Mouse (Mus musculus): ENCODE measurements around the gene Gm4491. TPM values are rescaled to one million over a fixed set of nuclear protein-coding genes. Genes with fewer than 3 reads are reported as not detected.

Gene Gm4491
- total RNA-seq (2021), result not detected
- long read RNA-seq, experiment 1, result 0 reads
- long read RNA-seq, experiment 2, result 0 reads

DNA sequence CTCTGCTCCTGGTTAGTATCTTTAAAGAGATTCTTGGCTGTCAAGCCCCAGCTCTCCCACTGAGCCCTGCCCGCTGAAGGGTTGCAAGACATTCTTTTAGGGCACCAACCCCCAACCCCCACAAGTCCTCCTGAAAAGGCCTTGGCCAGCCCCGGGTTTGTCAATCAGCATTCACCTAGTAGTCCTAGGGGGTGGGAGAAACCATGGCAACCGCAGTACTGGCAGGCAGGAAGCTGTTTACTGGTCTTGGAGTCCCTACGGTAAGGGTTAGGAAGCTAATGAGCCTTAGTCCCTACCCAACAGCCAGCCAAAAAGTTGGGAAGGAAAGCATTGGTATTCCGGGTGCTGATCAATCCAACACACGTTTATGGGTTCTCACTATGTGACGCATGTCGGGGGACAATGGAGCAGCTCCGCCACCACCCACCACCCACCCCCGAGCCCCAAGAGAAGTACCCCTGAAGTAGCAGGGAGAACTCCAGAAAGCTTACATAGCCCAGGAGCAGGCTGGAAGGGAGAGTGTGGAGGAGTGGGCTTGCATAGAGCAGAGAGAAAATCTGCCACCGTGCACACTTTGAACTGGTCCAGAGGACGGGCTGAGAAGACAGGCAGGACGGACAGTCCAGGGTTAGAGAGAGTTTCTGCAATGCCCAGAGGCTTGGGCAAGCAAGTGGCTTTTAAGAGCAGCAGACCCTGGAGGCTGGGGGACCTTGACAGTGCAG is at the start of gene Gm4491:
TSS of gene Gm4491 (minus strand) at position 61 of the 722 bp plus-strand sequence.
- DNase-seq, result no peak

DNA sequence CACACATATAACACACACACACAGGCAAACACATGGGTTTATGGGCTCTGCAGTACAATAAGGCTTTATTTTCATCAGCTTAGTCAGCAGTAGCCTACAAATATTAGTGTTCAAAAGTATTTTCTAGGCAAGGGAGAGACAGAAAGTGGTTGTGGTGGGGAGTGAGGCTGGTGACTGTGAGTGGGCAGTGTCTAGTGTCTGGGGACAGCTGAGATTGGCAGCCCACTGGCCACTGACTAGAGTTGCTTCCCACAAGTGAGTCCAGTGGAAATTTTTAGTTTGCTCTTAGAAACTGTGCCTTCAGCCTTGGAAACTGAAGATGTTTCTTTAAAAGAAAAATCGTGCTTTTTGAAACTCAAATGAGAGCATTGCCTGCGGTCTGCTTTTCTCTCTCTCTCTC is 46.1 kb upstream of the Gm4491 start:
- DNase-seq, result no peak

DNA sequence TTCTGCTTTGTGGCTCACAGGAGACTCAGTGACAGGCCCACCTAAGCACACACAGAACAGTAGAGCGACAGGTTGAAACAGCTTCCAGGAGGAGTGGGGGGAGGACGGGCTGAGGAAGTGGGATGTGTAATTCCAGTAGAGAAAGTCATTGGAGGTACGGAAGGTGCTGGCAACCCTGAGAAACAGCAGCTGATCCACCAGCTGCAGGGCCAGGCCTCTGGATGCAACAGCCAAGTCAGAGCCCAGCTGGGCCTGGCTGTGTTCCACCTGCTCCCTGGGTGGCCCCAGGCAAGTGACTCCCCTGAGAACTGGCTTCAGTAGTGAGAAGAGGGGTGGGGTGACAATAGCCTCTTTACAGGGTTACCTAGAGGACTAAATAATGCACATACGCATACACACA is 45.5 kb upstream of the Gm4491 start:
- peak; percentile 36 to 47 for DNase-seq

DNA sequence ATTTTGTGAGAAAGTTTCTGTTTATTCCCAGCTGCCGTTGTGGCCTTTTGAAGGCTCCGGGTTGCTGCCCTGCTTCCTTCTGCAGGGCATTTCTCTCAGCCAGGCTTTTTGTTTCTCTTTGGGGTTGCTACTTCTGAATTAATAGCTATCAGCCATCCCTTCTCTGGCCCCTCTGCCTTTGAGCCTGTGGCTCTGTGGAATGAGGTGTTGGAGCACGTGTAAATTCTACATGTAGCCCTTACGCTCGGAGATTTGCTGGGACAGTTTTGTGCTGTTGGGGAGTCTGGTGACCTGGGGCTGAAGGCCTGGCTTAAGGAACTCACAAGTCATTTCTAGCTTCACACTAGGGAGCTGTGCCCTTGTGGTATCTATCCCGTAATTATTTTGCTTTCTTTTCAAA is 39.2 kb upstream of the Gm4491 start:
- no peak for DNase-seq

DNA sequence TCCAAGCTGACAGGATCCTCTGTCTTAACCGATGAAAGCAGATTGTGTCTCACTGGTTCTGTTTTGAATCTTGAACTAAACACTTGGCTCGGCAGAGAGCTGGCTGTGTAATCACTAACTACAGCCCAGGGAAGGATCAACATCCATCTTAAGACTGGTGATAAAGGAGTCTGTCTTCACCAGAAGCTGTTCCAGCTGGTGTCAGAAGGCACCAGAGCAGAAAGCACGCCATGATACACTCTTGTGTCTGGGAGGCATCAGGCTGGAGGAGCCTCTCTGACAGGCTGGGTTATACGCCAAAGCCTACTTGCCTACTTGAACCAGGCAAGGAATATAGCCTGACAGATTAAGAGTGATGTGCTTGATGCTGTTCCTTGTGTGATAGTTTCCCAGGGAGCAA is 30.1 kb upstream of the Gm4491 start:
- no peak for DNase-seq

DNA sequence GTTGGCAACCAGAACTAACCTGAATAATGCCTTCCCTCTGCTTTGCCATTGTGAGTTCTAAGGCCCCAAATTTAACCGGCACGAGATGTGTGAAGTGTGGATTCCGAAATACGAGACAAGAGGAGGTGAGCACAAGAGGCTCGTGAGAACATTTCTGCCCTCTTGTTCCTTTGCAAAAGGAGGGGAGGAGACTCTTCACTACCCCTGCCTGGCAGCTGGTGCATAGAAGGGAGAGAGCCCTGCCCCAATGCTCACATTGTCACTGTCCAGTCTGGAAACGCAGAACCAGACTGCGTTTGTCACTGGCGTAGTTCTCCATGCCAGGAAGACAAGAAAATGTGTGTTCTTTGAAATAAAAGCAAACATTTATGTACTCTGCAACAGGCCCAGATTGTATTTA is 19.6 kb upstream of the Gm4491 start:
- DNase-seq, result no peak

DNA sequence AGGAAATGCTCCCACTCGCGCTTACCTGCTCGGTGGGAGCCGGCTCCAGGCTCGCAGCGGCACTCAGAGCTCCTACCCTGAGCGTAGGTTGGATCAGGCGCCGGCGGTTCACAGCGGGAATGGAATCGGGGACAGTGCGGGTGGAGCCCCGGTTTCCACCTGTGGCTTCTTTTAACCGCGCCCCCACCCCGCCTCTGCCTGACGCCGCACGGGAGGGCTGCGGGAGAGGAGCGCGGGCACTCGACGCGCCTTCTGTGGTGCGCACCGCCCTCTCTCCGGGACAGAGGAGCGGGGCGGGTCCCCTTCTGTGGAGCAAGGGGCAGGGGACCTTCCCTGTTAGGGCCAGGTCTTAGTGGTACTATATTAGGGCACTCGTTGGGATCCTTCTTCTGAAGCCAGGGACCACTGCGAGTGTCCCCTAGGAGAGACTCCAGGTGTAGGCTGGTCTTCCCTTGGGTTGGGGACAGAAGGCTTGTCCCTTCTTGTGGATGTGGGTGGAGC is 17.5 kb upstream of the Gm4491 start, which contains the start of gene Gjb6:
TSS of gene Gjb6 (minus strand) at position 451 of the 501 bp plus-strand sequence.
- no peak for DNase-seq

DNA sequence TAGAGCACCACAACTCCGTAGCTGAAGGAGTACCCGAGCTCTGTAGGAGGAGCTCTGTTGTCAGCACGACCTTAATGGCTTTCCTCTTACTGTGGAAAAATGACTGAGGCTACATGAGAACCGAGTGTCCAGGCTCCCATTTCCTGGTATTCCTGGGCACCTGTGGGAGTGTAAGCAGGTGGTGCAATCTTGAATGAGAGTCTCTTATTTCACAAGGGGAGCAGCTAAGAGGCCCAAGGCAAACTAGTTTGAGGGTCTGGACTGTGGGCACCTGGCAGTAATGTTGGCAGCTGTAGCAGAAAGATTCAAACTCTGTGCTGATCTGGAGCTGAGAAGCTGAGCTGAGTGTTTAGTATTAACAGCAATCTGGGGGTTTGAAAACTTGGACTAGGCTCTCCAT is 11.7 kb upstream of the Gm4491 start:
- no peak for DNase-seq

DNA sequence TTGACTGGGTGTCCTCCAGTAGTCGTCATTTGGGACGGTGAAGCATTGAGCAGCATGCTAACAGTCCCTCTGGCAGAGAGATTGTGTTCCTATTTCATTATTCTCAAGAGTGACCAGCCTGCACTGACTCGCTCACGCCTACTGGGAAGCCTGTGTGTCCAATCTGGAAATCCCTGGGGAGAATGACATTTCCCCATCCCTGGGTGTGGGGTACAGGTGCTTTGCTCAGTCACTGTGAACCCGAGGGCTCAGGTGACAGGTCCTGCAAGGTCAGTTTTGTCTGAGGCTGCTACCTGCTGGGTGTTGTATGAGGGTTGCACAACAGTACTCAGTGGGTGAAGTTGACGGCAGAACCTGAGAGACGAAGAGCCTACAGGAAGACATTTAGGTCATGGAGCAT is 6.6 kb upstream of the Gm4491 start:
- no peak for DNase-seq

DNA sequence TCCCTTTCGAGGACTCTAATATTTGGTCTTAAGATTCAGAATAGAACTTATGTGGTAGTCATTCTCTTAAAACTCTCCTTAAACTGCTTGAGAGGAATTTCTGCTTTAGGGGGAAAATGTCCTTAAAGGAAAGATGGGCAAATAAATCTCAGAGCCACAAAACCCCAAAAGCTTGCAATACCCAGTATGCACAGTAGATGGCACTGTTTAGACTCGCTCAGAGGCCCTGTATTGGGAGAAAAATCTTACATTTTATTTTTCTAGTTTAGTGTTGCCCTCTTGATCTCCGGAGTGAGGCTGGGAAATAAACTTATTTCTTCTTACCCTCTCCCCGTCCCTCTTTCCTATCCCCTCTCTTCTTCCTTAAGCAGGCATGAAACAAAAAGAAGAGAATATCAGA is 6.5 kb downstream of the Gm4491 start:
- peak in 1 of 2 experiments; percentile 50 for DNase-seq

DNA sequence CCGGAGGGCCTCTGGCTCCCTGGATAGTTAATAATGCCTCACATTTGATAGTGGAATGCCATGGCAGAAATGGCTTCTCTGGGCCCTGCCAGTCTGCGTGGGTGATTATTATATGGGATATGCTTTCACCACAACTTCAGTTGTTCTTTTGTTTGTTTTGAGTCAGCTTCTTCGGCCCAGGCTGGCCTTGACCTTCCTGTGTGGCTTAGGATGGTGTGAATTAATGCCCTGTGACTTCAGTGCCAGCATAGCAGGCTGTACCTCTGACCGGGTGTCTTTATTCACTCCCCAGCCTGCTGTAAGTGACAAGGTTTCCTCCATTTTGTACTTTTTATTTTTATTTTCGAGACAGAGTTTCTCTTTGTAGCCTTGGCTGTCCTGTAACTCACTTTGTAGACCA is 7.8 kb downstream of the Gm4491 start:
- no peak for DNase-seq

DNA sequence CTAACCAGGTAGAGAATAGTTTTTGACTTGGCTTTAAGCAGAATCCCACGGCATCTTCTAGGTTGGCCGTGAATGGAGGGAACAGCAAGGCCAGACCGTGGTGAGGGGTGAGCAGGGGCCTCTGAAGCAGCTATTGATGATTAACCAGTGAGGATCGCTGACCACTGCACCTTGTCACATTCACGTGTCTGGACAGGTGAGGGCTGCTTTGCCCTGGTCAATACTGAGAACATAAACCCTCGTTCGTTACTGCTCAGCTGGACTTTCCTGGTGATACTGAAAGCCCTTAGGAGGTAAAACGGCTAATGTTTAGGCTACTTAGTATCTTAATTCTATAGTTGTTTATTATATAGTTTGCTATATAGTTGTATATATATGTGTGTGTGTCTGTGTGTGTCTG is 8.6 kb downstream of the Gm4491 start:
- DNase-seq, result no peak

DNA sequence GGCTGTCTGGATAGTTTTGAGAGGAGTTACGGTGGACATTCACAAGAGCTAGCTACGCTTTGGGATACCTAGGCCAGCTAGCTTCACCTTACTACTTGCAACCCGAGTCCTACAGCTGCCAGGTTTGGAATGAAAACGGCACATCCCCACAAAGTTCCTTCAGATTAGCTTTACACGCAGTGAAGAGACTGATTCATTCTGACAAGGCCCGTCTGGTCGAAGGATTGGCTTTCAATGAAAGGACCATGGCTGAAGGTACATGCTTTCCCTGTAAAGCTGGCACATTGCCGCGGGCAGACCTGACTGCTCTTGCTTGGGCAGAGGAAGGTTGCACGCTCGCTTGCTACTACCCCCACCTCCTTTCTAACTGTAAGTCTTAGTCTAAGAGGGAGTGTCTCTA is 10.0 kb downstream of the Gm4491 start:
- no peak for DNase-seq

DNA sequence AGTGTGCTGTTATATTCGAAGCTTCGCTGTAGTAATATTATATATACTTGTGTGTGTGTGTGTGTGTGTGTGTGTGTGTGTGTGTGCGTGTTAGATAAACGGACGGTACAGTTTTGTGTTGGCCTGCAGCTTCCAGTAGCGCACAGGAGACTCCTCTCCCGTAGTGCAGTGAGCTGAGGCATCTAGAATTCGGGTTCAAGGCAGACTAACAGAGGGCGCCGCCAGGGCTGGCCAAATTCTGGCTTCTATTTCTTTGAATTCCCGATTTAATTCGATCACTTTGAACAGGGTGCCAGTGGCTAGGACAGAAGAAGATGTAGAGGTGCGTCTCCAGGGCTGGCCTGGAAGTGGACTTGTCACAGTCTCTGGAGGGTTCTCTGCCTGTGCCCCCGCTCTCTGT is 10.6 kb downstream of the Gm4491 start:
- no peak for DNase-seq

DNA sequence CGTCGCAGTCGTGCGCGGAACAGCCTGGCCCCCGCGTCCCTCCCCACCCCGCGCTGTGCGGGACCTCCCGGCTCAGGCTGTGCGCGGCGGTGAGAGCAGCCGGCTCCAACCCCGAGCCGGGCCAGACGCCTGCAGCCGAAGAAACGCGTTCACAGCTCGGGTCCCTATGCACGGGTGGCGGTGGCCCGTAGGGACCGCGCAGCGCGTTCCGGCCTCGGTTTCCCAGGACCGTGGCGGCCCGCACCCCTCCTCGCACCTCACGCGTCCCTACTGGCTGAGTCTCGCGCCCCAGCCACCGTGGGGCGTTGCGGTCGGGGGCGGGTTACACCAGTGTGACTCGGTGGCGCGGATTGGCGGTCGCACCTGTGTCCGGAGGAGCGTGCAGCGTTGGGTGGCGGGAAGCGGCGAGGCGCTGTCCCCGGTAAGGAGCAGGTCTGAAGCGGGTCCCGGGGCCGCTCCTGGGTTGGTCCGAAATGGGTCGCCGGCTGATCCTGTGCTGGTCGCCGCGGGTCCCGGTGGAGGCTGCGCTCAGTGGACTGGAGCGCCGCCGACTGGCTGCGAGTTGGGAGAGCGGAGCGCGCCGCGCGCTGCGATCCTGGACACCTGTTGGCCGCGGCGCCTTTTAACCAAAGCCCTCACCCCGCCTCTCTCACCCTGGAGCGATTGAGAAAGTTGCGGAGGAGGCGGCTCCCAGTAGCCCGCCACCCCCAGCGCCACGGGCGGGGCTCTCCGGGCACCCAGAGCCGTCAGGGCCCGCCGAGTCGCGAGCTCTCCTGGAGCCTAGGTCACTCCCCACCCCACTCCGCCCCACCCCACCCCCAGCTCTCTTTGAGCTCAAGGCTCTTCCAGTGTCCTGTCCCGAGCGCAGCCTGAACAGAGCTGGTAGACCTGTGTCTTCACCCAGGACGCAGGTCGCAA is 11.3 kb downstream of the Gm4491 start, which contains the start of gene Gjb2:
TSS of gene Gjb2 (minus strand) at position 597 of the 918 bp plus-strand sequence.
- DNase-seq, result peak; percentile 5 to 23

DNA sequence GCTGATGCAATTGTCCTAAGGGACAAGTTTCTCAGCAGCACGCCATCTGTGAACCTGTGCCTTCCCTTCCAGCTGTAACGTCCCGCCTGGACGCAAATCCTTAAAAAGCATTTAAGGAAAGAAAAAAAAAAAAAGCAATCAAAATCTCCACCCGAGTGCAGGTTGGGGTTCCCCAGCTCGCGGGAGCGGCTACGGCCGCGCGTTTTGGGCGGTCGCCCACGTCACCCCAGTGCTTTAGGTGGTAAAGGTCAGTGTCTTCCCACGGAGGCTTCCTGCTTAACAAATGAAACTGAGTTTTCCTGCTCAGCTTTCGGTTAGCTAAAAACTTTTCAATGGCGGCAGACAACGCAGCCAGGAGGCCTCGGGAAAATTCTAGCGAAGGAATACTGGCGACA is 12.0 kb downstream of the Gm4491 start:
- DNase-seq, result no peak

DNA sequence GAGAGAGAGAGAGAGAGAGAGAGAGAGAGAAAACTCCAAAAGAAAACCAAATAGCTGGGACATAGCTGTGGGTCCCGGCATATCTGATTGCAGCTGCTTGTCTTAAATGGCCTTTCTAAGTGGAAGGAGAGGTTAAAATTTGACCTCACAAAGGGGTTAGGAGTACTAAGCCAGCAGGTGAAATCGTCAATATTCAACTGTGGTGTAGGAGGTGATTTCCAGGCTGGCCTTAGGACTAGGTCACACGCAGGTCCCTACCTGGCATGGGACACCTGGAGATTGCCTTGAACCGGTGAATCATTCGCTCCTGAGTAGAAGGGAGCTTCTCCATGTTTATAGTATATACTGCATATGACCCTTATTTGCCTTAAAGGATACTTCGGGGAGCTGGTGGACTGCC is 12.6 kb downstream of the Gm4491 start:
- DNase-seq, result no peak

DNA sequence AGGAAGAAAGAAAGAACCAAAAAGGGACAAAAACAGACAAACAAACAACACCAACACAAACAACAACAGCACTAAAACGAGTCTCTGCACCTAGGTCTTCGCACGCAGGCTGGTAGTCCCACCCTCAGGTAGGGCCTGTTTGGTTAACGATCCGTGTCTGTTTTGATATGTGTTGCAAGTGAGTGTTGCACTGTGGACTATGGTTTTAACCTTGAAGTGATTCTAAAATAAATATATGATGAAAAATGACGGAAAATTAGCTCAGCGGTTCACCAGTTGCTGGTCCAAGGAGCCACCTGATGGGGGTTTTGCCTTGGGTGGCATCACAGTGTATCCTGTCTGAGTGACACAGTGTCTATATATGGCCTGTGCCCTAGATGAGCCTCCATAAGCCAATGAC is 14.1 kb downstream of the Gm4491 start:
- no peak for DNase-seq

DNA sequence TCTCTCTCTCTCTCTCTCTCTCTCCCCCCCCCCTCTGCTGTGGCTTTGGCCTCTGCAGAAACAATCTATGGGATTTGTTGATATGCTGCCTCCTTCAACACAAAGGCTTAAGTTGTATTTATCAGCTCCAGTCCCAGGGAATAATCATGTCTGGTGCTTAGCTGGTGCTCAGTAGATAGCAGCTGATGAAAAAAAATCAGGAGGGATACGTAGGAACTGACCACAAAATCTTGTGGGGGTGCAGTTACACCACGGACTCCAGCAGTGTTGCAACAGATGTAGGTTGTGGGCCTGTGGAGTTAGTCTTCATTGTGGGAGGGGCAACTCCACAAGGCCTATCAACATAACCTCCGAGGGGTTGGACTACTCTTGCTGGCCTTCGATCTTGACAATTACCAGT is 19.8 kb downstream of the Gm4491 start:
- DNase-seq, result no peak

DNA sequence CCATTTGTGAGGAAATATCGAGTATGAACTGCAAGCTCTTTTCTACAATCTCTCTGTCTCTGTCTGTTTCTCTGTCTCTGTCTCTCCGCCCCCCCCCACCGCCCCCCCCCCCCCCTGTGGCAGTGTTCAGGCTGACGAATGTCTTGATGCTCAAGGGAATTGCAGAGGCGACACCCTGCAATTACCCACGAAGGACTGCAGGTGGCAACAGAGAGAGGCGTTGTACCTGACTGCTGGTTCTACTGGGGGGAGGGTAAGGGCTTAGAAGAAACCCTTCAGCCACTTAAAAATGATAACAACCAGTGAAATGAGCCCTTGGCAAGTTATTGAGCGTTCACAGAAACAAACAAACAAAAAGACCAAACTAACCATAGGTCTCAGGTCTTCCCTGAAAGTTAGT is 22.7 kb downstream of the Gm4491 start:
- DNase-seq, result peak; percentile 14 to 53

DNA sequence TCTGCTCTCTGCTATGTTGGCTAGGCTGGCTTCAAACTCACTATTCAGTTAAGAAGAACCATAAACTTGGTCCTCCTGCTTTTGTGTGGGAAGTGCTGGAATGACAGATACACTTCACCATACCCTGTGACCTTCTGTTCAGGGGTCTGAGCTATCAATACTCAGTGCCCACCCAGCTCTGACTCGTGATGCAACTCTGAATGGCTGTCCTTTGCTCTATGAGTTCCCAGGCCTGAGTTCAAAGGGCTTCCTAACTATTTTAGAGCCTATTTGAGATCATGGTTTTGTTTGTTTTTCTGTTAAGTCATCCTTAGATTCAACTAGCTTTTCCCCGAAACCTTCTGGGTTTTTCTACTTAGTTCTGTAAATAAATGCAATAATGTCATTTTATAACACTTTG is 25.7 kb downstream of the Gm4491 start:
- DNase-seq, result no peak

DNA sequence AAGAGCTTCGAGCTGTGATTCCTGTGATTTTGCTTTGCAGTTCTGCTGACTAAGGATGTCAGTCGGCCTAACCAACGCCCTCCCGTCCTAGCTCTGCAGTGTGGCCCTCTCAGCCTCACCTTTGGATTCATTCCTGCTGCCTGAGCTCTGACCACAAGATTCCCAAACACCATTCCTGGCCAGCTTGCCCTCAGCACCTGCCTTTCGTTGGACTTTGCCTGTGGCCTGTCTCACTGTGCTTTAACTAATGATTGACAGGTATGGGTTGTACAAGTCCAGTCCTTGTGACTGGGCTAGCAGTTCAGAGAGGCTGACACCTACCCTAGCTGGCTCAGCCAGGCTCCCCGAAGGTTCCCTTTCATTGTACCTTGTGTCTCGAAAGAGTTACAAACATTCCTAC is 26.6 kb downstream of the Gm4491 start:
- no peak for DNase-seq

DNA sequence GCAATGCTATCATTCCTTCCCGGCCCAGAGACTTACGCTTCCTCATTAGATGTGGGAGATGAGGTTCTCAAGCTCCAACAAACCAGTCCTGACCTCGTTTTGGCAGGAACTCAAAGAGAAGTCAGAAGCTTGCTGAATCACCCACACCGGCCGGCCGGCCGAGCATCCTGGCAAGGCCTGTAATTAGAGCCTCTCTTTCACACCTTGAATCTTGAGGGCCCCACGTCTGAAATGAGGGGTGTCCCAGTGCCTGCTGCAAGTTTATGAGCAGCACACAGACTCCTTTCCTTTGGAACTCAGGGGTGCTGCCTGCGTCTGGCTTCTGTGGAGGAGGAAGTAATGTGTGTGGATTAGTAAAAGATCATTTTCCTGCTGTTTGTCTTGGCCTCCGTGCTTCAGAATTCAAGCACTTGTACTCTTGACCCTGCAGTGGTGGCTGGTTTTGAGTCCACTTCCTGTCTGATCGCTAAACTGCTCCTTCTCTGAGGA is 31.5 kb downstream of the Gm4491 start:
- no peak for DNase-seq
